Mouse (Mus musculus): ENCODE results near the gene Snrnp25.

The Snrnp25 gene

GRCm38 (mm10) chr11:32223297-32223967, 18.2 kb downstream of the Snrnp25 start:
- DNase-seq (ENCODE audit: extremely low read depth, low read depth, low spot score), result no peak

GRCm38 (mm10) chr11:32224468-32225139, 19.4 kb downstream of the Snrnp25 start:
- DNase-seq (ENCODE audit: extremely low read depth, low read depth, low spot score), result no peak

GRCm38 (mm10) chr11:32225222-32226104, 20.2 kb downstream of the Snrnp25 start:
- DNase-seq (ENCODE audit: extremely low read depth, low read depth, low spot score), result no peak

- DNase-seq (ENCODE audit: extremely low read depth, low read depth, low spot score), result no peak
These were observed 21.1 kb downstream of the Snrnp25 start, which contains the start of gene Mpg for GRCm38 (mm10) chr11:32226124-32226871. TSS of gene Mpg (plus strand) at chr11:32226505.

GRCm38 (mm10) chr11:32227041-32227440, 21.8 kb downstream of the Snrnp25 start:
- DNase-seq (ENCODE audit: extremely low read depth, low read depth, low spot score), result no peak

- no peak for DNase-seq (ENCODE audit: extremely low read depth, low read depth, low spot score)
These were observed 22.3 kb downstream of the Snrnp25 start for GRCm38 (mm10) chr11:32227555-32227954.

GRCm38 (mm10) chr11:32228292-32228845, 23.2 kb downstream of the Snrnp25 start:
- DNase-seq (ENCODE audit: extremely low read depth, low read depth, low spot score), result no peak

- DNase-seq (ENCODE audit: extremely low read depth, low read depth, low spot score), result no peak
These were observed 25.0 kb downstream of the Snrnp25 start for GRCm38 (mm10) chr11:32230220-32230619.

GRCm38 (mm10) chr11:32231125-32231524, 25.9 kb downstream of the Snrnp25 start:
- no peak for DNase-seq (ENCODE audit: extremely low read depth, low read depth, low spot score)

GRCm38 (mm10) chr11:32232848-32233247, 27.6 kb downstream of the Snrnp25 start:
- DNase-seq (ENCODE audit: extremely low read depth, low read depth, low spot score), result no peak

- DNase-seq (ENCODE audit: extremely low read depth, low read depth, low spot score), result no peak
These were observed 28.7 kb downstream of the Snrnp25 start for GRCm38 (mm10) chr11:32233895-32234294.

- DNase-seq (ENCODE audit: extremely low read depth, low read depth, low spot score), result no peak
These were observed 29.7 kb downstream of the Snrnp25 start for GRCm38 (mm10) chr11:32234816-32235485.

- DNase-seq (ENCODE audit: extremely low read depth, low read depth, low spot score), result no peak
These were observed 30.4 kb downstream of the Snrnp25 start for GRCm38 (mm10) chr11:32235646-32236045.

- no peak for DNase-seq (ENCODE audit: extremely low read depth, low read depth, low spot score)
These were observed 30.9 kb downstream of the Snrnp25 start for GRCm38 (mm10) chr11:32236132-32236531.

GRCm38 (mm10) chr11:32236712-32237410, 31.6 kb downstream of the Snrnp25 start:
- no peak for DNase-seq (ENCODE audit: extremely low read depth, low read depth, low spot score)

- DNase-seq (ENCODE audit: extremely low read depth, low read depth, low spot score), result no peak
These were observed 32.2 kb downstream of the Snrnp25 start for GRCm38 (mm10) chr11:32237411-32237795.

GRCm38 (mm10) chr11:32238093-32238860, 33.1 kb downstream of the Snrnp25 start:
- DNase-seq (ENCODE audit: extremely low read depth, low read depth, low spot score), result no peak

- no peak for DNase-seq (ENCODE audit: extremely low read depth, low read depth, low spot score)
These were observed 36.2 kb downstream of the Snrnp25 start for GRCm38 (mm10) chr11:32241391-32241790.

GRCm38 (mm10) chr11:32242209-32242608, 37.0 kb downstream of the Snrnp25 start:
- DNase-seq (ENCODE audit: extremely low read depth, low read depth, low spot score), result no peak
